Mouse (Mus musculus) liver, embryonic 12.5 days (tissue): ENCODE measurements around the gene Inpp5a. TPM values are rescaled to one million over a fixed set of nuclear protein-coding genes. Genes with fewer than 3 reads are reported as not detected.

Experiments used
- ATAC-seq: fragments of 200-750 bp; cut with Nextera tagmentation; 2 replicates; pipeline ENCODE4 v1.8.0; 2017; ENCODE audit warnings: moderate number of reproducible peaks, mild to moderate bottlenecking, moderate library complexity
- H3K27ac ChIP-seq: fragments of 300-500 bp; sonication (generic); 2 replicates; pipeline ENCODE4 v1.5.1; 2016; ENCODE audit warnings: mild to moderate bottlenecking
- H3K27me3 ChIP-seq: fragments of 300-500 bp; sonication (generic); replicated peaks from 2 replicates; pipeline ENCODE4 v1.6.1; 2016; ENCODE audit warnings: mild to moderate bottlenecking, moderate library complexity
- H3K36me3 ChIP-seq: fragments of 300-500 bp; sonication (generic); 2 replicates; pipeline ENCODE4 v1.6.1; 2016; ENCODE audit warnings: mild to moderate bottlenecking, moderate library complexity
- H3K4me1 ChIP-seq: fragments of 300-500 bp; sonication (generic); 2 replicates; pipeline ENCODE4 v1.6.1; 2016
- H3K4me2 ChIP-seq: fragments of 300-500 bp; sonication (generic); 2 replicates; pipeline ENCODE4 v1.6.1; 2016; ENCODE audit warnings: mild to moderate bottlenecking, moderate library complexity
- H3K4me3 ChIP-seq: fragments of 300-500 bp; sonication (generic); 2 replicates; pipeline ENCODE4 v1.5.1; 2016; ENCODE audit warnings: mild to moderate bottlenecking, moderate library complexity
- H3K9ac ChIP-seq: fragments of 300-500 bp; sonication (generic); 2 replicates; pipeline ENCODE4 v1.6.1; 2016; ENCODE audit warnings: mild to moderate bottlenecking, moderate library complexity
- H3K9me3 ChIP-seq: fragments of 300-500 bp; sonication (generic); replicated peaks from 2 replicates; pipeline ENCODE4 v1.6.1; 2016; ENCODE audit warnings: mild to moderate bottlenecking, moderate library complexity
- WGBS: fragments of 180-500 bp; shearing (Covaris S2); methylation state at CpG from one replicate; pipeline ENCODE4 v1.1.7; 2016; ENCODE audit not compliant: insufficient replicate concordance; 5-methylcytosine and 5-hydroxymethylcytosine counted together
- polyA plus RNA-seq: library from polyadenylated mRNA; unstranded; fragments of >200 nt; fragmentation: Nextera tagmentation; extraction: Ambion mirVana; gene quantifications from 2 replicates; pipeline ENCODE4 v1.2.1, GENCODE M21; 2016

Inpp5a gene
- polyA plus RNA-seq, 1 experiment from 2014 or later = 10.1 TPM

- Histone ChIP-seq H3K9ac (no peak overlapping the region), H3K27ac (no peak overlapping the region), H3K4me2 (no peak overlapping the region), H3K9me3 (no peaks in the 10 kb centered on the region), H3K27me3 (no peaks in the 10 kb centered on the region; the same call in 1 of the 2 replicates), H3K36me3 (no peaks in the 10 kb centered on the region), H3K4me1 (peaks cover 7% of the 10 kb centered on the region; the same call in 1 of the 2 replicates), H3K4me3 (no peak overlapping the region)
- ATAC-seq = no peak
- WGBS = 58% methylated on average over 2 of the region's 2 CpGs
Observed at GRCm38 (mm10) chr7:139379745-139380144, 9.2 kb upstream of the Inpp5a start.

- no peaks in the 10 kb centered on the region for H3K36me3 ChIP-seq
- no peak overlapping the region for H3K9ac ChIP-seq
- H3K4me2 ChIP-seq = no peak overlapping the region
- no peak for ATAC-seq
- H3K27me3 ChIP-seq = no peaks in the 10 kb centered on the region; the same call in 1 of the 2 replicates
- no peak overlapping the region for H3K4me3 ChIP-seq
- no peaks in the 10 kb centered on the region for H3K9me3 ChIP-seq
- peaks cover 9% of the 10 kb centered on the region; the same call in 1 of the 2 replicates for H3K4me1 ChIP-seq
- whole genome bisulfite sequencing = 57% methylated on average over 4 of the region's 4 CpGs
- H3K27ac ChIP-seq = no peak overlapping the region
Observed at GRCm38 (mm10) chr7:139380225-139380624, 8.7 kb upstream of the Inpp5a start.

GRCm38 (mm10) chr7:139381877-139382276 is 7.0 kb upstream of the Inpp5a start:
- H3K27me3 ChIP-seq = no peaks in the 10 kb centered on the region; the same call in 1 of the 2 replicates
- H3K36me3 ChIP-seq = no peaks in the 10 kb centered on the region
- H3K27ac ChIP-seq = no peak overlapping the region
- H3K4me1 ChIP-seq = peaks cover 9% of the 10 kb centered on the region; the same call in 1 of the 2 replicates
- no peak overlapping the region for H3K4me2 ChIP-seq
- H3K9ac ChIP-seq = no peak overlapping the region
- H3K9me3 ChIP-seq = no peaks in the 10 kb centered on the region
- no peak for ATAC-seq
- no peak overlapping the region for H3K4me3 ChIP-seq
- 55% methylated on average over 2 of the region's 2 CpGs for WGBS

GRCm38 (mm10) chr7:139382796-139383195 is 6.1 kb upstream of the Inpp5a start:
- 61% methylated on average over 2 of the region's 2 CpGs for WGBS
- no peak for ATAC-seq
- H3K4me1 ChIP-seq = peaks cover 11% of the 10 kb centered on the region

GRCm38 (mm10) chr7:139384500-139384899 is 4.4 kb upstream of the Inpp5a start:
- 61% methylated on average over 1 of the region's 1 CpGs for WGBS
- Histone ChIP-seq H3K9ac (no peak overlapping the region), H3K36me3 (no peaks in the 10 kb centered on the region), H3K4me1 (peaks cover 22% of the 10 kb centered on the region), H3K4me2 (no peak overlapping the region), H3K27ac (no peak overlapping the region), H3K9me3 (no peaks in the 10 kb centered on the region), H3K4me3 (no peak overlapping the region), H3K27me3 (no peaks in the 10 kb centered on the region; the same call in 1 of the 2 replicates)
- no peak for ATAC-seq

More at GRCm38 (mm10) chr7:139382796-139383195, 6.1 kb upstream of the Inpp5a start:
- no peak overlapping the region for H3K4me3 ChIP-seq
- no peak overlapping the region for H3K4me2 ChIP-seq
- no peaks in the 10 kb centered on the region; the same call in 1 of the 2 replicates for H3K27me3 ChIP-seq
- H3K36me3 ChIP-seq = no peaks in the 10 kb centered on the region
- H3K27ac ChIP-seq = no peak overlapping the region
- H3K9ac ChIP-seq = no peak overlapping the region
- H3K9me3 ChIP-seq = no peaks in the 10 kb centered on the region

- no peak overlapping the region for H3K4me2 ChIP-seq
- no peak for ATAC-seq
- 64% methylated on average over 2 of the region's 2 CpGs for WGBS
- H3K4me1 ChIP-seq = peaks cover 27% of the 10 kb centered on the region
- H3K9ac ChIP-seq = no peak overlapping the region
- H3K36me3 ChIP-seq = no peaks in the 10 kb centered on the region
- H3K9me3 ChIP-seq = no peaks in the 10 kb centered on the region
- no peaks in the 10 kb centered on the region; the same call in 1 of the 2 replicates for H3K27me3 ChIP-seq
- H3K27ac ChIP-seq = no peak overlapping the region
- H3K4me3 ChIP-seq = no peak overlapping the region
Observed at GRCm38 (mm10) chr7:139384916-139385530, 3.9 kb upstream of the Inpp5a start.

GRCm38 (mm10) chr7:139386933-139387690 is 1.8 kb upstream of the Inpp5a start:
- H3K9me3 ChIP-seq = no peaks in the 10 kb centered on the region
- H3K9ac ChIP-seq = no peak overlapping the region
- WGBS = 84% methylated on average over 9 of the region's 9 CpGs
- H3K36me3 ChIP-seq = no peaks in the 10 kb centered on the region
- peaks cover 34% of the 10 kb centered on the region for H3K4me1 ChIP-seq
- H3K4me2 ChIP-seq = no peak overlapping the region
- H3K4me3 ChIP-seq = no peak overlapping the region
- no peaks in the 10 kb centered on the region for H3K27me3 ChIP-seq
- H3K27ac ChIP-seq = no peak overlapping the region
- no peak for ATAC-seq

- WGBS = 13% methylated on average over 16 of the region's 16 CpGs
- Histone ChIP-seq H3K36me3 (no peaks in the 10 kb centered on the region), H3K4me2 (peak overlapping the region; percentile 100), H3K4me1 (peaks cover 37% of the 10 kb centered on the region), H3K27ac (peak overlapping the region; percentile 73), H3K27me3 (no peaks in the 10 kb centered on the region), H3K9ac (peak overlapping the region; percentile 79), H3K9me3 (no peaks in the 10 kb centered on the region), H3K4me3 (peak overlapping the region; percentile 85)
- ATAC-seq = peak; percentile 69
Observed at GRCm38 (mm10) chr7:139387921-139388669, 814 bp upstream of the Inpp5a start.

GRCm38 (mm10) chr7:139389213-139389761 is 378 bp downstream of the Inpp5a start:
- peak overlapping the region; percentile 95 for H3K9ac ChIP-seq
- no peaks in the 10 kb centered on the region for H3K9me3 ChIP-seq

GRCm38 (mm10) chr7:139390380-139390779 is 1.5 kb downstream of the Inpp5a start:
- Histone ChIP-seq H3K27me3 (no peaks in the 10 kb centered on the region), H3K4me3 (no peak overlapping the region), H3K9ac (no peak overlapping the region), H3K4me1 (peaks cover 28% of the 10 kb centered on the region), H3K9me3 (no peaks in the 10 kb centered on the region), H3K4me2 (peak overlapping the region; percentile 100), H3K36me3 (no peaks in the 10 kb centered on the region), H3K27ac (no peak overlapping the region)
- WGBS = 71% methylated on average over 3 of the region's 3 CpGs
- ATAC-seq = no peak

More at GRCm38 (mm10) chr7:139389213-139389761, 378 bp downstream of the Inpp5a start:
- ATAC-seq = peak; percentile 8
- Histone ChIP-seq H3K27me3 (no peaks in the 10 kb centered on the region), H3K36me3 (no peaks in the 10 kb centered on the region), H3K4me2 (peak overlapping the region; percentile 100), H3K4me1 (peaks cover 34% of the 10 kb centered on the region), H3K27ac (peak overlapping the region; percentile 70), H3K4me3 (peak overlapping the region; percentile 85)
- 2% methylated on average over 36 of the region's 53 CpGs for WGBS

GRCm38 (mm10) chr7:139390926-139391325 is 2.0 kb downstream of the Inpp5a start:
- H3K4me3 ChIP-seq = no peak overlapping the region
- H3K9ac ChIP-seq = no peak overlapping the region
- peak overlapping the region; percentile 100 for H3K4me2 ChIP-seq
- H3K9me3 ChIP-seq = no peaks in the 10 kb centered on the region
- no peaks in the 10 kb centered on the region for H3K27me3 ChIP-seq
- ATAC-seq = no peak
- 79% methylated on average over 9 of the region's 9 CpGs for whole genome bisulfite sequencing
- peaks cover 28% of the 10 kb centered on the region for H3K4me1 ChIP-seq
- H3K27ac ChIP-seq = no peak overlapping the region
- H3K36me3 ChIP-seq = no peaks in the 10 kb centered on the region
